Mouse (Mus musculus) liver, embryonic 14.5 days (tissue): Measurements from ENCODE around the gene Zbtb4. TPM values are rescaled to one million over a fixed set of nuclear protein-coding genes. Genes with fewer than 3 reads are reported as not detected.

Source experiments
- ATAC-seq: fragments of 200-750 bp; cut with Nextera tagmentation; 2 replicates; pipeline ENCODE4 v1.8.0; 2017; ENCODE audit warnings: moderate number of reproducible peaks, mild to moderate bottlenecking, moderate library complexity; ENCODE audit not compliant: insufficient read depth
- DNase-seq, 3 experiments: peaks; one replicate each; pipeline ENCODE4 v3.0.0-alpha.2; 2012 to 2013; ENCODE audit warnings: low read depth in 3 of 3, low spot score in 3 of 3
- H3K27ac ChIP-seq: fragments of 300-500 bp; sonication (generic); 2 replicates; pipeline ENCODE4 v1.5.1; 2014; ENCODE audit warnings: moderate library complexity, mild to moderate bottlenecking, control low read depth, inconsistent platforms
- H3K27me3 ChIP-seq: fragments of 300-500 bp; sonication (generic); 2 replicates; pipeline ENCODE4 v1.6.1; 2014; ENCODE audit warnings: mild to moderate bottlenecking, low read length, moderate library complexity; ENCODE audit not compliant: control insufficient read depth, insufficient read depth
- H3K36me3 ChIP-seq: fragments of 300-500 bp; sonication (generic); replicated peaks from 2 replicates; pipeline ENCODE4 v1.6.1; 2014; ENCODE audit warnings: low read depth; ENCODE audit not compliant: control insufficient read depth, insufficient read depth
- H3K4me1 ChIP-seq, 2 experiments: fragments of 200-500 bp in 1 of 2; fragments of 300-500 bp in 1 of 2; sonication (generic) in 1 of 2; replicated peaks; 2 replicates each; pipeline ENCODE4 v1.6.1; 2012 to 2014; ENCODE audit warnings: antibody characterized with exemption in 1 of 2, inconsistent platforms in 1 of 2, low read length in 1 of 2; ENCODE audit not compliant: control insufficient read depth in 2 of 2, insufficient read depth in 2 of 2
- H3K4me2 ChIP-seq: fragments of 300-500 bp; sonication (generic); 2 replicates; pipeline ENCODE4 v1.6.1; 2014; ENCODE audit warnings: low read depth, mild to moderate bottlenecking, control low read depth, moderate library complexity
- H3K4me3 ChIP-seq, 2 experiments: fragments of 200-500 bp in 1 of 2; fragments of 300-500 bp in 1 of 2; sonication (generic) in 1 of 2; 2 replicates each; pipeline ENCODE4 v1.5.1; 2012 to 2014; ENCODE audit warnings: low read depth in 2 of 2, low read length in 2 of 2, mild to moderate bottlenecking in 2 of 2, control low read depth in 1 of 2, inconsistent platforms in 1 of 2, moderate library complexity in 1 of 2; ENCODE audit not compliant: insufficient read depth in 1 of 2
- H3K9ac ChIP-seq: fragments of 300-500 bp; sonication (generic); replicated peaks from 2 replicates; pipeline ENCODE4 v1.6.1; 2014; ENCODE audit warnings: mild to moderate bottlenecking, control low read depth, moderate library complexity
- H3K9me3 ChIP-seq: fragments of 300-500 bp; sonication (generic); 2 replicates; pipeline ENCODE4 v1.6.1; 2016; ENCODE audit warnings: low read length, mixed read lengths; ENCODE audit not compliant: control insufficient read depth
- CTCF ChIP-seq: IDR thresholded peaks from 2 replicates; pipeline ENCODE4 v1.5.1; 2016; ENCODE audit warnings: antibody characterized with exemption, low read depth, control low read depth
- EP300 ChIP-seq: IDR thresholded peaks from 2 replicates; pipeline ENCODE4 v1.6.1; 2016; ENCODE audit warnings: antibody characterized with exemption, low read depth
- WGBS: fragments of 180-500 bp; shearing (Covaris S2); extraction: QIAGEN DNeasy Blood & Tissue Kit; methylation state at CpG from one replicate; pipeline ENCODE4 v1.1.7; 2014; ENCODE audit not compliant: insufficient replicate concordance; 5-methylcytosine and 5-hydroxymethylcytosine counted together
- polyA plus RNA-seq, 2 experiments: library from polyadenylated mRNA; depleted of rRNA in 1 of 2; stranded (reverse) in 1 of 2; unstranded in 1 of 2; fragments of >200 nt; fragmentation: Nextera tagmentation in 1 of 2; extraction: Ambion mirVana in 1 of 2; gene quantifications; 2 replicates each; pipeline versions ENCODE4 v1.2.1 to v1.2.3; 2012 to 2014

Gene Zbtb4
- polyA plus RNA-seq, 2 experiments = 0.58 to 1.5 TPM

DNA sequence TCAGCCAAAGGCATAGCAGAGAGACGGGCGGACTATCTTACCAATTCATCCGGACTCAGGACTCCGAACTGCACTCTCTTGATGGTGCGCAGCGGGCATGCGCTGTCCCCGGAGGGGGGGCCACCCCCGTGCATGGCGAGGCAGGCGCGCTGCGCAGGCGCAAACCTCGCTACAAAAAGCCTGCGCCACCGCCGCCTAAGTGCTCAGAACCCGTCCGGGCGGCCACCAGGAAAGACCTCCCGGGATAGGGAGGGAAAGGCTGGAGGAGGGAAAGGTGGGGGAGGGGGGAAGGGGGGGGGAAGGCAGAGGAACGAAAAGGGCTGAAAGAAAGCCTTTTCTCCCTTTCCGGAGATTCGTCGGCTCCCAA lies 7.6 kb upstream of the Zbtb4 start:
- Histone ChIP-seq H3K27me3 (no peaks in the 10 kb centered on the region), H3K4me3 (peak overlapping the region; percentile 79 to 88), H3K9ac (peak overlapping the region; percentile 92), H3K9me3 (no peaks in the 10 kb centered on the region), H3K27ac (peak overlapping the region; percentile 97), H3K4me2 (peak overlapping the region; percentile 82), H3K4me1 (peaks cover 35 to 37% of the 10 kb centered on the region in 2 experiments), H3K36me3 (peaks cover 5% of the 10 kb centered on the region; the same call in 1 of the 2 replicates)
- DNase-seq (peak; percentile 87 to 91 (median 90)), ATAC-seq (peak; percentile 80)
- TF ChIP-seq CTCF = no peak
- TF ChIP-seq EP300 = no peak
- WGBS = under 1% methylated on average over 26 of the region's 26 CpGs

DNA sequence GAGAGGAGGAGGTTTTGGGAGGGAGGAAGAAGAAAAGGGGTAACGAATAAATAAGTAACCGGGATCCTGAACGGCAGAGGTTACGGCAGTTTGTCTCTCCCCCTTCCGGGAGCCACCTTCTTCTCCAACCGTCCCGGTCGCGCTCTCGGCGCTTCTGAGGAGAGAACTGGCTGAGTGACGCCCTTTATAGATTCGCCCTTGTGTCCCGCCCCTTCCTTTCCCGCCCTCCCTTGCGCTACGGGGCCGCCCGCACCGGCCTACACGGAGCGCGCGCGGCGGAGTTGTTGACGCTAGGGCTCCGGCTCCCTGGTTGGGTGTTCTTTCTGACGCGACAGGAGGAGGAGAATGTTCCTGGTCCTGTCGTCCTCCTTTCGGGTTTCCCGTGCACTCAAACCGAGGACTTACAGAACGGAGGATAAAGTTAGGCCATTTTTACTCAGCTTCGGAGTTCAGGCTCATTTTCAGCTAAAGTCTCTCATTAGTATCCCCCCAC lies 7.2 kb upstream of the Zbtb4 start, which contains the start of gene Polr2a:
Gene Polr2a, minus strand, starts transcription at position 160 of the 493 bp plus-strand sequence.
- Histone ChIP-seq H3K4me2 (peak within 1 kb of the TSS; percentile 82), H3K4me1 (peaks cover 32 to 34% of the 10 kb centered on the region in 2 experiments), H3K9me3 (no peaks in the 10 kb centered on the region), H3K36me3 (0 out of 2 replicates have a peak, but pooled peaks cover 5% of the 10 kb centered on the region), H3K9ac (peak within 1 kb of the TSS; percentile 92), H3K4me3 (peak within 1 kb of the TSS; percentile 79 to 88), H3K27me3 (no peaks in the 10 kb centered on the region), H3K27ac (peak within 1 kb of the TSS; percentile 97)
- under 1% methylated on average over 33 of the region's 36 CpGs for WGBS
- peak; percentile 92 for ATAC-seq
- TF ChIP-seq EP300 (peak; percentile 72), CTCF (peak; percentile 17; the same call in 1 of the 2 replicates)
- peak; percentile 94 to 96 (median 95) for DNase-seq

DNA sequence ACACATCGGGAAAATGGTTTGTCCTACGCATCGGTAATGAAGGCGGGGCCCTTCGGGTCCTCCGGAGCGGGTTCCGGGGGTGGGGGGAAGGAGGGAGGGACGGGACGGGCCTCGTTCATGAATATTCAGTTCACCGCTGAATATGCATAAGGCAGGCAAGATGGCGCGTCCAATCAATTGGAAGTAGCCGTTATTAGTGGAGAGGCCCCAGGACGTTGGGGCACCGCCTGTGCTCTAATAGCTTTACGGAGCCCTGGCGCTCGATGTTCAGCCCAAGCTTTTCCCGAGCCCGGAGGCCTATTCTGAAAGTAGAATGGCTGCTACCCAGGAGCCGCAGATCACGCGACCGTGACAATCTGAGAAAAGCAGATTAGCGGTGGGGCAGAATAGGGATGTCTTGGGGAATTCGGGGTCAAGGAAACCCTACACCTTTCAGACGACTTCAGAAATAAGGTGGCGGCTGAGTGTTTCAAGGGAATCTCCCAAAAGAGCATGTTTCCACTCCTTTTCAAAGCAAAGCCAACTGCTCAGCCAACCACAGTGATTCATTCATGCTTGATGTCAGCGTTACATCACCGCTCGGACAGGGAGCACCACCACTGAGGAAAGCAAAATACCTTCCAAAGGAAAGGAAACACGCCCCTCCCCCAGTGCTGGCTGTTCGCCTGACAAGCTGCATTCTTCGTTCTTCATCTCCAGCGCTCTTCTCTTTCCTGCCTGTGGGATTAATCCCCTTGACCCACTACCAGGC lies 6.6 kb upstream of the Zbtb4 start:
- peak; percentile 84 for ATAC-seq
- peak overlapping the region; percentile 76 for H3K9ac ChIP-seq
- peak overlapping the region; percentile 78 to 79 for H3K4me3 ChIP-seq
- H3K27me3 ChIP-seq = no peaks in the 10 kb centered on the region
- peak; percentile 90 to 92 (median 91) for DNase-seq
- WGBS = under 1% methylated on average over 37 of the region's 37 CpGs
- peak overlapping the region; percentile 97 for H3K27ac ChIP-seq
- TF ChIP-seq EP300 (no peak), CTCF (no peak)
- H3K4me2 ChIP-seq = peak overlapping the region; percentile 82
- H3K9me3 ChIP-seq = no peaks in the 10 kb centered on the region
- peaks cover 27 to 32% of the 10 kb centered on the region in 2 experiments for H3K4me1 ChIP-seq
- 0 out of 2 replicates have a peak, but pooled peaks cover 5% of the 10 kb centered on the region for H3K36me3 ChIP-seq

DNA sequence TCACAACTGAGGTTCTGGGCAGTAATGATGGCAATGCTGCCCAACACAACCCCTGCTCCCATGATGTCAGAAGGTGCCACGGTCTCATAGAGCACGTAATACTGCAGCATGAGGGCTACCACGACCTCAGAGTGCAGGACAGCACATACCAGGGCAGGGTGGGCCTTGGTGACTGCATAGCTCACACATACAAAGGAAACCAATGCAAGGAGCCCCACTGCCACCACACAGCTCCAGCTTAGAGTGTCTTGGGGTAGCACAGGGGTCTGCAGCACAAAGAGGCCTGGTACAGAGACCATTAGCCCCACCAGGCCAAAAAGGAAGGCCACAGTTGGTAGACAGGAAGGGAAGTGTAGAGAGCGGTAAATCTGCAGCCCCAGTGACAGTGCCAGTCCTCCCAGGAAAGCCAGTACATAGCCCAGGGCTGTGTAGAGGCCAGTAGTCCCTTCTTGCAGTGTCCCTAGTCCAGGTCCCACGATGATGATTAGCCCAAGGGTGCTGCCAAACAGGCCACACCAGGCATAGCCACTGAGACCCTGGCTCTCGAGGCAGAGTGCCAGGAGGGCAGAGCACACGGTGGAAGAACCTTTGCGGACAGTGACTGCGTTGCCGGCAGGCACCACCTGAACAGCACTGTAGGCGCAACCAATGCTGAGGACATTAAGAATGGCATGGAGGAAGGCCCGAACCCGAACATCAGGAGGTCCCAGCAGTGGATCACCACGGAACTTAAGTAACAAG lies 5.4 kb upstream of the Zbtb4 start:
- Histone ChIP-seq H3K4me1 (peaks cover 23 to 24% of the 10 kb centered on the region in 2 experiments), H3K9me3 (no peaks in the 10 kb centered on the region), H3K27ac (no peak overlapping the region; the same call in 1 of the 2 replicates), H3K27me3 (no peaks in the 10 kb centered on the region), H3K9ac (no peak overlapping the region; the same call in none of the 2 replicates), H3K36me3 (0 out of 2 replicates have a peak, but pooled peaks cover 5% of the 10 kb centered on the region), H3K4me2 (peak overlapping the region; percentile 82), H3K4me3 (peak overlapping the region in 1 of 2 experiments; percentile 79; a peak in 3 of 4 replicates)
- DNase-seq (no peak), ATAC-seq (no peak)
- TF ChIP-seq CTCF = no peak
- no peak for TF ChIP-seq EP300
- 74% methylated on average over 14 of the region's 14 CpGs for WGBS

DNA sequence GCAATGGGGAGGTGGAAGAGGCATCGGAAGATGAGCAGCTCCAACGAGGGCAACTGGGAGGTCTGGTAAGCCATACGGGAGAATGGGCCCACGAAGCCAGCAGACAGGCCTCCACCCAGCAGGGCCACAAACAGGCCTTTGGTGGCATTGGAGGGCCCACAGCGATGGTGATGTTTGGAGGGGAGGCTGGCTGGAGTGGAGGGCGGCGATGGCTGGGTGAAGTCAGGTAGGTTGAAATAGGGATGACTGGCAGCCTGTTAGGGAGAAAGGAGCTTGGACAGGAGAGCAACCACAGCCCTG lies 4.9 kb upstream of the Zbtb4 start:
- ATAC-seq (no peak), DNase-seq (no peak)
- Histone ChIP-seq H3K9me3 (no peaks in the 10 kb centered on the region), H3K36me3 (0 out of 2 replicates have a peak, but pooled peaks cover 5% of the 10 kb centered on the region), H3K4me1 (peaks cover 19 to 22% of the 10 kb centered on the region in 2 experiments), H3K27ac (no peak overlapping the region), H3K4me3 (no peak overlapping the region), H3K4me2 (no peak overlapping the region), H3K27me3 (no peaks in the 10 kb centered on the region), H3K9ac (no peak overlapping the region)
- WGBS = 82% methylated on average over 7 of the region's 7 CpGs
- TF ChIP-seq EP300 (no peak), CTCF (no peak)
